Mouse (Mus musculus) CD4-positive naive resting alpha-beta T cell, adult 76 days (primary cell): ENCODE data around the gene Mrps5. TPM values are rescaled to one million over a fixed set of nuclear protein-coding genes. Genes with fewer than 3 reads are reported as not detected.

Experiments
- total RNA-seq: library from RNA; stranded (reverse); gene quantifications from one replicate; pipeline ENCODE4 v1.2.4, GENCODE M21; 2023

The Mrps5 gene
- total RNA-seq = 163 TPM

GRCm38 (mm10) chr2:127586694-127587513 is at the start of gene Mrps5, which contains the start of gene Zfp661:
TSS of gene Mrps5 (plus strand) at chr2:127587222.
TSS of gene Zfp661 (minus strand) at chr2:127587094.

GRCm38 (mm10) chr2:127541185-127541584 is 45.8 kb upstream of the Mrps5 start, which contains the start of gene Prom2:
TSS of gene Prom2 (minus strand) at chr2:127541467.

GRCm38 (mm10) chr2:127656086-127656720 is 69.2 kb downstream of the Mrps5 start, which contains the start of gene Mal:
TSS of gene Mal (minus strand) at chr2:127656695.

Other genes starting within 250 kb of the Mrps5 start
- gene Astl, start 248.6 kb upstream of the Mrps5 start, total RNA-seq = 0.47 TPM
- gene Adra2b, start 224.0 kb upstream of the Mrps5 start, total RNA-seq = not detected
- 0.29 TPM for gene Gpat2, start 162.0 kb upstream of the Mrps5 start, total RNA-seq
- 15.8 TPM for gene Fahd2a, start 142.7 kb upstream of the Mrps5 start, total RNA-seq
- gene Kcnip3, start 65.1 kb upstream of the Mrps5 start, total RNA-seq = not detected
- gene Prom2, start 45.8 kb upstream of the Mrps5 start, total RNA-seq = not detected
- 3.3 TPM for gene Zfp661, start 128 bp upstream of the Mrps5 start, total RNA-seq
- gene Mal, start 69.5 kb downstream of the Mrps5 start, total RNA-seq = not detected
- gene Mall, start 142.7 kb downstream of the Mrps5 start, total RNA-seq = not detected
- not detected for gene Nphp1, start 201.7 kb downstream of the Mrps5 start, total RNA-seq
- gene Mtln, start 205.3 kb downstream of the Mrps5 start, total RNA-seq = 9.3 TPM
- gene Bub1, start 244.6 kb downstream of the Mrps5 start, total RNA-seq = 0.44 TPM